Mouse (Mus musculus) E14TG2a.4 (cell line): ENCODE results near the gene Samd1.

ENCODE experiments used
- CTCF ChIP-seq: conservative IDR thresholded peaks from 2 replicates; pipeline ENCODE4 v1.5.1; 2014; ENCODE audit warnings: low read length
- POU5F1 ChIP-seq: IDR thresholded peaks from 2 replicates; pipeline ENCODE4 v1.6.1; 2014; ENCODE audit warnings: low read length, borderline replicate concordance

DNA sequence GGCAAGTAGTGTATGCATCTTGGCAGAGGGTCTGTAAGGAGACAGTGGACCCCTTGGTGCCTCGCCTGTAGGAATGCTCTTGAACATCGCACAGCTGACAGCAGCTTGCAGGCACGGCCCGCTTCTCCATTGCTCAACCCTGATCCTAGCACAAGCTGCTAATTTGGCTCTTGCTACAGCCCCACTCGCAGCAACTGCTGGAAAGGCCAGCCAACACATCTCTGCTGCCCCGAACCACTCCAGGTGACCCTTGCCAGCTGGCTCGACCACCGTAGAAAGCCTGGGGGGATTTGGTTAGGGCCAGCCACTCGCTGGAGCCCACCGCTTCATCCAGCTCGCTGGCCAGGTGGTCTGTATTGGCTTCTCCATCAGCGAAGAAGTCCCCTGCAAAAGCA, 45.5 kb downstream of the Samd1 start:
- TF ChIP-seq CTCF (no peak), POU5F1 (no peak)
